Mouse (Mus musculus) MEL (cell line): Measurements from ENCODE around the gene Parp16. TPM values are rescaled to one million over a fixed set of nuclear protein-coding genes. Genes with fewer than 3 reads are reported as not detected.

ENCODE experiments used
- DNase-seq: peaks from one replicate; pipeline ENCODE4 v3.0.0; 2011; ENCODE audit warnings: low read depth, low spot score
- H3K27ac ChIP-seq: 2 replicates; pipeline ENCODE4 v1.5.1; 2012; ENCODE audit warnings: low read depth, mild to moderate bottlenecking, control low read depth, low read length, moderate library complexity; ENCODE audit not compliant: control insufficient read depth
- H3K27me3 ChIP-seq, 2 experiments: fragments of 150-350 bp in 1 of 2; sonication (generic) in 1 of 2; 2 replicates each; pipeline ENCODE4 v1.6.1; 2012; ENCODE audit warnings: low read length in 2 of 2, mild to moderate bottlenecking in 2 of 2, improper control_type of control experiment in 1 of 2, moderate library complexity in 1 of 2; ENCODE audit not compliant: insufficient read depth in 2 of 2, control insufficient read depth in 1 of 2
- H3K36me3 ChIP-seq, 2 experiments: 2 replicates each; pipeline ENCODE4 v1.6.1; 2012 to 2014; ENCODE audit warnings: low read length in 2 of 2, improper control_type of control experiment in 1 of 2, inconsistent platforms in 1 of 2, mild to moderate bottlenecking in 1 of 2; ENCODE audit not compliant: insufficient read depth in 2 of 2, control insufficient read depth in 1 of 2
- H3K4me1 ChIP-seq, 2 experiments: fragments of 150-350 bp in 1 of 2; sonication (generic) in 1 of 2; 2 replicates each; pipeline ENCODE4 v1.6.1; 2012; ENCODE audit warnings: low read length in 2 of 2, improper control_type of control experiment in 1 of 2, mild to moderate bottlenecking in 1 of 2; ENCODE audit not compliant: insufficient read depth in 2 of 2, control insufficient read depth in 1 of 2
- H3K4me3 ChIP-seq, 2 experiments: fragments of 150-350 bp in 1 of 2; sonication (generic) in 1 of 2; 2 replicates each; pipeline ENCODE4 v1.5.1; 2012; ENCODE audit warnings: low read depth in 2 of 2, low read length in 2 of 2, mild to moderate bottlenecking in 2 of 2, moderate library complexity in 2 of 2, control low read depth in 1 of 2, improper control_type of control experiment in 1 of 2; ENCODE audit not compliant: control insufficient read depth in 1 of 2, insufficient read depth in 1 of 2
- H3K79me2 ChIP-seq: 2 replicates; pipeline ENCODE4 v1.6.1; 2012; ENCODE audit warnings: mild to moderate bottlenecking, low read length, moderate library complexity; ENCODE audit not compliant: control insufficient read depth, poor library complexity, insufficient read depth
- H3K9ac ChIP-seq: 2 replicates; pipeline ENCODE4 v1.6.1; 2012; ENCODE audit warnings: low read depth, mild to moderate bottlenecking, control low read depth, low read length, moderate library complexity; ENCODE audit not compliant: control insufficient read depth, poor library complexity, severe bottlenecking
- H3K9me3 ChIP-seq: fragments of 150-350 bp; sonication (generic); replicated peaks from 2 replicates; pipeline ENCODE4 v1.6.1; 2012; ENCODE audit warnings: mild to moderate bottlenecking, low read length, improper control_type of control experiment, moderate library complexity; ENCODE audit not compliant: insufficient read depth
- BHLHE40 ChIP-seq: IDR thresholded peaks from 2 replicates; pipeline ENCODE4 v1.6.1; 2012; ENCODE audit warnings: low read depth, mild to moderate bottlenecking, inconsistent platforms, low read length, improper control_type of control experiment, borderline replicate concordance
- CHD2 ChIP-seq: IDR thresholded peaks from 2 replicates; pipeline ENCODE4 v1.6.1; 2011; ENCODE audit warnings: low read length, improper control_type of control experiment
- CTCF ChIP-seq, 3 experiments: IDR thresholded peaks in 2 of 3; conservative IDR thresholded peaks in 1 of 3; 2 replicates each; pipeline ENCODE4 v1.5.1; 2011 to 2012; ENCODE audit warnings: low read length in 3 of 3, low read depth in 2 of 3, mild to moderate bottlenecking in 2 of 3, improper control_type of control experiment in 1 of 3, inconsistent platforms in 1 of 3, mixed read lengths in 1 of 3, moderate library complexity in 1 of 3; ENCODE audit not compliant: control insufficient read depth in 1 of 3, insufficient read depth in 1 of 3, poor library complexity in 1 of 3, severe bottlenecking in 1 of 3
- ELF1 ChIP-seq: IDR thresholded peaks from 2 replicates; pipeline ENCODE4 v1.6.1; 2014; ENCODE audit warnings: low read depth, mild to moderate bottlenecking, inconsistent platforms, low read length, improper control_type of control experiment, moderate library complexity
- GABPA ChIP-seq: IDR thresholded peaks from 2 replicates; pipeline ENCODE4 v1.6.1; 2012; ENCODE audit warnings: low read depth, mild to moderate bottlenecking, inconsistent platforms, low read length, improper control_type of control experiment, moderate library complexity
- GATA1 ChIP-seq: IDR thresholded peaks from 2 replicates; pipeline ENCODE4 v1.6.1; 2011; ENCODE audit warnings: low read depth, low read length, improper control_type of control experiment
- JUND ChIP-seq: IDR thresholded peaks from 2 replicates; pipeline ENCODE4 v1.6.1; 2011; ENCODE audit warnings: low read depth, mild to moderate bottlenecking, improper control_type of control experiment, low read length
- KAT2A ChIP-seq: conservative IDR thresholded peaks from 2 replicates; pipeline ENCODE4 v1.6.1; 2012; ENCODE audit warnings: low read depth, low read length, improper control_type of control experiment, inconsistent platforms
- MAFK ChIP-seq: IDR thresholded peaks from 2 replicates; pipeline ENCODE4 v1.6.1; 2011; ENCODE audit warnings: low read depth, mild to moderate bottlenecking, low read length, improper control_type of control experiment, borderline replicate concordance
- MAX ChIP-seq: IDR thresholded peaks from 2 replicates; pipeline ENCODE4 v1.6.1; 2011; ENCODE audit warnings: low read length, improper control_type of control experiment
- MAZ ChIP-seq: IDR thresholded peaks from 2 replicates; pipeline ENCODE4 v1.6.1; 2012; ENCODE audit warnings: low read depth, mild to moderate bottlenecking, inconsistent platforms, low read length, improper control_type of control experiment
- MEF2A ChIP-seq: IDR thresholded peaks from 2 replicates; pipeline ENCODE4 v1.6.1; 2014; ENCODE audit warnings: low read depth, mild to moderate bottlenecking, inconsistent platforms, low read length, improper control_type of control experiment; ENCODE audit not compliant: poor library complexity, insufficient replicate concordance, severe bottlenecking; ENCODE audit errors: extremely low read depth
- MXI1 ChIP-seq: IDR thresholded peaks from 2 replicates; pipeline ENCODE4 v1.6.1; 2011; ENCODE audit warnings: mild to moderate bottlenecking, low read depth, low read length, improper control_type of control experiment
- NELFE ChIP-seq: IDR thresholded peaks from 2 replicates; pipeline ENCODE4 v1.6.1; 2011; ENCODE audit warnings: low read depth, low read length, improper control_type of control experiment
- POLR2A ChIP-seq, 2 experiments: IDR thresholded peaks; 2 replicates each; pipeline ENCODE4 v1.6.1; 2011 to 2012; ENCODE audit warnings: low read length in 2 of 2, mild to moderate bottlenecking in 2 of 2, control low read depth in 1 of 2, improper control_type of control experiment in 1 of 2, low read depth in 1 of 2, moderate library complexity in 1 of 2; ENCODE audit not compliant: control insufficient read depth in 1 of 2, insufficient read depth in 1 of 2, poor library complexity in 1 of 2
- POLR2AphosphoS2 ChIP-seq: IDR thresholded peaks from 2 replicates; pipeline ENCODE4 v1.6.1; 2011; ENCODE audit warnings: low read length, improper control_type of control experiment
- POLR2AphosphoS5 ChIP-seq: IDR thresholded peaks from 2 replicates; pipeline ENCODE4 v1.6.1; 2012; ENCODE audit warnings: low read depth, borderline replicate concordance, mild to moderate bottlenecking, inconsistent platforms, low read length, moderate library complexity, mixed read lengths
- SIN3A ChIP-seq: IDR thresholded peaks from 2 replicates; pipeline ENCODE4 v1.6.1; 2012; ENCODE audit warnings: low read length, improper control_type of control experiment, inconsistent platforms
- SMC3 ChIP-seq: IDR thresholded peaks from 2 replicates; pipeline ENCODE4 v1.6.1; 2011; ENCODE audit warnings: low read depth, low read length, improper control_type of control experiment
- UBTF ChIP-seq: IDR thresholded peaks from 2 replicates; pipeline ENCODE4 v1.6.1; 2012; ENCODE audit warnings: low read depth, mild to moderate bottlenecking, inconsistent platforms, low read length, improper control_type of control experiment, moderate library complexity, borderline replicate concordance; ENCODE audit not compliant: insufficient read depth
- USF1 ChIP-seq: IDR thresholded peaks from 2 replicates; pipeline ENCODE4 v1.6.1; 2014; ENCODE audit warnings: low read depth, mild to moderate bottlenecking, inconsistent platforms, low read length, improper control_type of control experiment, moderate library complexity
- USF2 ChIP-seq, 2 experiments: IDR thresholded peaks; 2 replicates each; pipeline ENCODE4 v1.6.1; 2011 to 2012; ENCODE audit warnings: improper control_type of control experiment in 2 of 2, low read length in 2 of 2, borderline replicate concordance in 1 of 2, inconsistent platforms in 1 of 2, low read depth in 1 of 2, mild to moderate bottlenecking in 1 of 2; ENCODE audit not compliant: insufficient read depth in 1 of 2
- ZC3H11A ChIP-seq: IDR thresholded peaks from 2 replicates; pipeline ENCODE4 v1.6.1; 2012; ENCODE audit warnings: low read depth, mild to moderate bottlenecking, inconsistent platforms, low read length, improper control_type of control experiment
- ZKSCAN1 ChIP-seq: IDR thresholded peaks from 2 replicates; pipeline ENCODE4 v1.6.1; 2012; ENCODE audit warnings: low read depth, mild to moderate bottlenecking, inconsistent platforms, low read length, improper control_type of control experiment, moderate library complexity
- ZMIZ1 ChIP-seq: IDR thresholded peaks from 2 replicates; pipeline ENCODE4 v1.6.1; 2012; ENCODE audit warnings: low read depth, mild to moderate bottlenecking, inconsistent platforms, low read length, improper control_type of control experiment, moderate library complexity
- ZNF384 ChIP-seq: IDR thresholded peaks from 2 replicates; pipeline ENCODE4 v1.6.1; 2012; ENCODE audit warnings: low read depth, mild to moderate bottlenecking, inconsistent platforms, low read length, improper control_type of control experiment
- polyA plus RNA-seq, 2 experiments: library from polyadenylated mRNA; stranded (reverse) in 1 of 2; unstranded in 1 of 2; fragments of >175 nt in 1 of 2; fragments of >200 nt in 1 of 2; gene quantifications; 2 replicates each; pipeline versions ENCODE4 v1.2.1 to v1.2.4; 2012; ENCODE audit warnings: low replicate concordance in 2 of 2, low read depth in 1 of 2; ENCODE audit not compliant: insufficient read length in 2 of 2, insufficient read depth in 1 of 2, missing spikeins in 1 of 2
- total RNA-seq: library from RNA; depleted of rRNA; stranded (reverse); fragments of 300-350 nt; gene quantifications from 2 replicates; pipeline ENCODE4 v1.2.3, GENCODE M21; 2012

Gene Parp16
- total and polyA plus RNA-seq, 3 experiments, result 1.3 to 5.1 TPM; not detected in 1

DNA sequence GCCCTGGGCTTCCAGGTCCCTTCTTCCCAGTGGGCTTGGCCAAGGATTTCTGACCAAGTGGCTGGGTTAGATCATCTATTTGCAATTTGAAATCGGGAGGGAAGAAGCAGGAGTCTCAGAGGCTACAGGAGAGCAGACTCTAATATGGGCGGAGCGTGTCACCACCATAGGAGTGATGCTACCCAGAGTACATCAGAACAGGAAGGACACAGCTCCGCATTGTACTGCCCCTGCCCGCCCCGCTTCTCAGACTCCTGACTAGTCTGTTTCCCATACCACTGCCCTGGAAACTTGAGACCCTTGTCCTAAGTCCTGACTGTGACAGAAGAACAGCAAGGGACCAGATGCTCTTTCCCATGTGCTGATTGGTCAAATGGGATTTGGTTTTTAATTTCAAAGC, 37.5 kb upstream of the Parp16 start:
- Histone ChIP-seq H3K9me3 (no peaks in the 10 kb centered on the region), H3K79me2 (no peaks in the 10 kb centered on the region), H3K4me1 (no peaks in the 10 kb centered on the region), H3K27me3 (peaks cover 0 to 4% of the 10 kb centered on the region in 2 experiments; a peak in 3 of 4 replicates), H3K9ac (no peak overlapping the region), H3K36me3 (no peaks in the 10 kb centered on the region), H3K4me3 (no peak overlapping the region), H3K27ac (no peak overlapping the region)
- no peak for DNase-seq
- TF ChIP-seq USF2 (IDR thresholded peaks at IDR 0.05; ENCODE audit: borderline replicate concordance in 1 of 2, insufficient read depth in 1 of 2, low read depth in 1 of 2, low read length in 2 of 2) (no peak), BHLHE40 (no peak), POLR2AphosphoS2 (no peak), GATA1 (no peak), ZKSCAN1 (no peak), POLR2A (IDR thresholded peaks at IDR 0.05; ENCODE audit: control insufficient read depth in 1 of 2, insufficient read depth in 1 of 2, low read depth in 1 of 2, low read length in 2 of 2, poor library complexity in 1 of 2) (no peak), NELFE (no peak), MXI1 (no peak), ZC3H11A (no peak), POLR2AphosphoS5 (no peak), ELF1 (no peak), CHD2 (no peak), ZMIZ1 (no peak), MAX (no peak), MAZ (no peak), MEF2A (no peak), KAT2A (no peak), JUND (no peak)

DNA sequence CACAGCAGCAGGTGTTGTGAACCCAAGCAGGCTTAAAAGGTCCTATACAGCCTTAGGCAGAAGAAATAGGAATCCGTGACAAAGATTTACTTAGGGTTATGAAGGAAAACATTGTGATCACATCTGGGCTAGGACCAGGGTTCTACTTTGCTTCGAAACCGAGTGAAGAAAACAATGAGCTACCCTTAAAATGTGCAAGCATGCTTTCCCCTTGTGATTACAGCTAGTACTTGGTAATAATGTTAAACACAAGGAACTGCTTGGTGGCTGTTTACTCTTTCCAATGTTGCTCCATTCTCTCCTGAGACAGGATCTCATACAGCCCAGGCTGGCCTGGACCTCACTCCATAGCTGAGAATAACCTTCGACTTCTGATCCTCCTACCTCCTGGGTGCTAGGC, 34.0 kb upstream of the Parp16 start:
- H3K36me3 ChIP-seq, result no peaks in the 10 kb centered on the region
- peaks cover 0 to 5% of the 10 kb centered on the region in 2 experiments for H3K27me3 ChIP-seq
- no peak overlapping the region for H3K27ac ChIP-seq
- TF ChIP-seq CTCF (IDR thresholded peaks at IDR 0.05 in 2 of 3, conservative IDR thresholded peaks at IDR 0.05 in 1 of 3; ENCODE audit: control insufficient read depth in 1 of 3, insufficient read depth in 1 of 3, low read depth in 2 of 3, low read length in 3 of 3, poor library complexity in 1 of 3, severe bottlenecking in 1 of 3), result no peak
- TF ChIP-seq SIN3A, result no peak
- TF ChIP-seq MXI1, result no peak
- TF ChIP-seq SMC3, result no peak
- no peak for TF ChIP-seq ZKSCAN1
- TF ChIP-seq GABPA, result no peak
- no peak for TF ChIP-seq USF1
- no peak for TF ChIP-seq MEF2A
- no peak for TF ChIP-seq MAFK
- no peak for TF ChIP-seq USF2 (IDR thresholded peaks at IDR 0.05; ENCODE audit: borderline replicate concordance in 1 of 2, insufficient read depth in 1 of 2, low read depth in 1 of 2, low read length in 2 of 2)
- no peak for TF ChIP-seq UBTF
- no peak for TF ChIP-seq ZNF384
- H3K79me2 ChIP-seq, result no peaks in the 10 kb centered on the region
- no peak overlapping the region for H3K9ac ChIP-seq
- H3K4me1 ChIP-seq, result no peaks in the 10 kb centered on the region
- no peak overlapping the region for H3K4me3 ChIP-seq
- no peaks in the 10 kb centered on the region for H3K9me3 ChIP-seq
- DNase-seq, result no peak
